Mouse (Mus musculus): Measurements from ENCODE around the gene Tnk2.

The Tnk2 gene

DNA sequence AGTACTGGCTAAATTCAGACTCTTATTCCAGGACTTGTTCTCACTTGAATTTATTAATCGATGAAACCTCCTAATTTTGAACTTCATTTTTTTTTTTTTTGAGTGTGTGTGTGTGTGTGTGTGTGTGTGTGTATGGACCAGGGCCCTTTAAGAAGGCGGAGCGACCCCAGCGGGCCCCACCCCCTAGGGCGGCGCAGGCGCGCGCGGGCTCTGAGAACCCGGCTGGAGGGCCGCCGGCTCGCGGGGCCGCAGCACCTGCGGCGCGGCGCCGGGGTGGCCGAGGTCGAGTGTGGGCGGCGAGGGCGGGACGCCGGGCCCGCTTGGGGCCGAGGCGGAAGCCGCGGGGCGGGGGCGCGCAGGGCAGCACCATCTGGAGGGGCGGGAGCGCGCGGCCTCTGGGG is at the start of gene Tnk2:
Tnk2 (plus strand) TSS at position 214 of the 401 bp plus-strand sequence.
- peak; percentile 93 for DNase-seq (ENCODE audit: low read depth, low spot score)

DNA sequence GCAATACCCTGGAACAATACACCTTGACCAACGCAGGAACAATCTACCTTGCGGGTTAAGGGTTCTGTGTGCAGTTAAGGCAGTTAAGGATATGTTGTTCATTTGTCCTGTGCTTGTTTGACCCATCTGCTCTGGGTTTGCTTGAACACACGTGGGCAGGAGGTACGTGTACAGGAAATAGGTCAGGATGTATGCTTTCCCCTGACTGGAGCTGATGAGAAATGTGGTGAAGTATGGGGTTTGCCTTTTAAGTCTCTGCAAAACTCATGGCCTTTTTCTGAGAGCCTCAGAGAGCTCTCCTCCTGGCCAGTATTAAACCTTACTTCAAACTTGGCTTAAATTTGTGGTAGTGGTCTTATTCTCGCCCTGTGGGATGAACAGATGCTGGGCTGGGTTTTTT is 49.8 kb upstream of the Tnk2 start:
- no peak for DNase-seq (ENCODE audit: low read depth, low spot score)

DNA sequence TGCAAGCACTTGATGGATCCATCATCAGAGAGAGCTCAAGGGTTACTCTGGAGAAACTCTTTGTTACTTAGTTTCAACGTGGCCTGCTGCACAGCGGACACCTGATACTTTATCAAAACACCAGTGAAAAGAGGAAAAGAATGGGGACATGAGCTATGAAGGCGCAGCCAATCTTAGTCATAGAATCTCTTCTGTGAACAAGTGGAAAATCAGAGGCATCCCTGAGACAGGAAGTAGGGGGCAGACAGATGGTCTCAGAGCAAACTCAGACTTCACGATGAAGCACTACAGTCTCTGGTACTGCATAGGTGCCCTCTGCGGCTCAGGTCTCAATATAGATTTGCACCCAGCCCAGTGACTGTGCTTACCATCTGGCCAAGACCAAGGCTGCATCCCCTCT is 49.0 kb upstream of the Tnk2 start:
- DNase-seq (ENCODE audit: low read depth, low spot score) = no peak

DNA sequence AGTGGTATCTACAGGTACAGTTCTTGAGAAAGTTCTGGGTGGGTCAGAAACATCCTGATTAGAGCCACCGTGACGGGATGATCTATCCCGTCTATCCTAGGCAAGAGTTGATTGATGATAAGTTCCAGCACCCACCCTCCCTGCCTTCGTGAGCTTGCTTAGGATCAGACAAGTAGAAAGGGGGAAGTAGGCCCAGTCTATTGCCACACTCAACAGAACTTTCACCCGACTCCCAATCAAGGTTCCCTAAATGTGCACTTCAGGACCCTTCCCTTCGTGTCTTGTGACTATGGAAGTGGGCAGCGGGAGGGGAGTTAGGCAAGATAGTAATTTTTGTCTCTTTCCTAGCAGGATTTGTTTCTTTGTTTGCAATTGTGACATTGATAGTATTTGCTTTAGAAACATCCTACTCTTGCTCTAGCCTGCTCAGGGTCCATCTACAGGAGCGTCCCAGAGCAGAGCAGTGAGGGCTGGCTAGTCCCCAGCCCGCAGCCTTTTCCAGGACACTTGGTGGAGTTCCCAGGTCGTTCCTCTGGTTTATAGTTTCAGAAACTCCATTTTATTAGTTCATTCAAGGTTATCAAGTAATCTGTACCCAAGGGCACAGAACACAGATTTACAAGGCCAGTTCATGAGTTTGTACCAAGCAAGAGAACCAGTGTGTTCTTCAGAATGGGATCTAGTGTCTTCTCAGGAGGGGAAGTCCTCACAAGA is 48.4 kb upstream of the Tnk2 start:
- DNase-seq (ENCODE audit: low read depth, low spot score) = no peak

DNA sequence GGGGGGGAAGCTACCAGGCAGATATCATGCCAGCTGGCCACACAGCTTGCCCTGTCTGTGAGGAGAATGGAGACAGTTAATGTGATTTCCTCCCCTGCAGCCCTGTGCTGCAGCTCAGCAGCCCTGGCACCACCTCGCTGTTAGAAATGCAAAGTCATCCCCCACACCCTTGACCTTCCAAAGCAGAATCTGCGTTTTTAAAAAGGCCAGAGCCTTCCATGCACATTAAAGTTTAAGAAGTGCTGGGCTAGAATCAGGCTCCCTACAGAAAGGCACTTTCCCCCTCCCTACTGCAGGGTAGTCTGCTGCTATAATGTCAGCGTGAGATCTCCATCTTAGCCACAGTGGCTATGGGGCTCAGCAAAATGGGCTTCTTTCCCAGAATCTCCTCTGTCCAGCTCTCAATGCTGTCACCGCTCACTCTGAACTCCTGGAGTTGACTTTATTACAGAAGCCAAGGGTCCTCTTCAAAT is 45.7 kb upstream of the Tnk2 start:
- DNase-seq (ENCODE audit: low read depth, low spot score) = no peak

DNA sequence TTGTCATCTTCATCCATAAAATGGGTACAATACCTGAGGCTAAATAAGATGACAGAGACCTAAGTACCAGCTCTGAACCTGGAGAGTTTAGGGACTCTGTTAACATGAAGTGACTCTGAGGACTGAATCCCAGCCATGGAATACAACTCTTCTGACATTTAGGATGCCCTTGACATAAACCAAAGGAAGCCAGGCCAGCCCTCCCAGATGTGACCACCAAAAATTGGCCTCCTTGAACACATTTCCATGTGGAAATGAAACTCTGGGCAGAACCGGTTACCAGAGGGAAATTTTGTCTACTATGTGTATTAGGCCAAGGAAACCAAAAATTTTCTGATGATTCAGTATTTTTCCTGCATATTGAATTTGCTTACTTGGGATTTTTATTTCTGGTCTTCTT is 44.5 kb upstream of the Tnk2 start:
- DNase-seq (ENCODE audit: low read depth, low spot score) = no peak

DNA sequence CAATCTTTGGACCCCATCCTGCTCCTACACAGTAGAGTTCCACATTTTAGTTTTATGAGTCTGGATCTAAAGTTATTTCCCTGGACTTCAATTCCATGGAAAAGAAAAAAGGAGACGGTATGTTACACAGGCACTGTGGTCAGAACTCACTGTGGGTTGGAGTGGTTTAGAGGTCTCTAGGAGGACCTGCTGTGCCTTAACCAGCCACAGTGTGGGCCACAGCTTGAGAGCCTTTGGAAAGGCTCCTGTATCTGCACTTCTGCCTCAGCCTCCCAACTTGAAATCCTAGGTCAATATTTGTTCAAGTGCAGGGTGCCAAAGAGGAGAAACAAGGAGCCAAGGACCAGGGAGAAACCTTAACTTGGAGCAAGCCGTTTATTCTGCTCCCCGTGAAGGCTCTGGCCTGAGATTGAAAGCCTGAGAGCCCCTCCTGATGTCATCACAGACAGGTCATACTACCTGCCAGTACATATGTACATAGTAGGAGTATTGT is 41.4 kb upstream of the Tnk2 start:
- no peak for DNase-seq (ENCODE audit: low read depth, low spot score)

DNA sequence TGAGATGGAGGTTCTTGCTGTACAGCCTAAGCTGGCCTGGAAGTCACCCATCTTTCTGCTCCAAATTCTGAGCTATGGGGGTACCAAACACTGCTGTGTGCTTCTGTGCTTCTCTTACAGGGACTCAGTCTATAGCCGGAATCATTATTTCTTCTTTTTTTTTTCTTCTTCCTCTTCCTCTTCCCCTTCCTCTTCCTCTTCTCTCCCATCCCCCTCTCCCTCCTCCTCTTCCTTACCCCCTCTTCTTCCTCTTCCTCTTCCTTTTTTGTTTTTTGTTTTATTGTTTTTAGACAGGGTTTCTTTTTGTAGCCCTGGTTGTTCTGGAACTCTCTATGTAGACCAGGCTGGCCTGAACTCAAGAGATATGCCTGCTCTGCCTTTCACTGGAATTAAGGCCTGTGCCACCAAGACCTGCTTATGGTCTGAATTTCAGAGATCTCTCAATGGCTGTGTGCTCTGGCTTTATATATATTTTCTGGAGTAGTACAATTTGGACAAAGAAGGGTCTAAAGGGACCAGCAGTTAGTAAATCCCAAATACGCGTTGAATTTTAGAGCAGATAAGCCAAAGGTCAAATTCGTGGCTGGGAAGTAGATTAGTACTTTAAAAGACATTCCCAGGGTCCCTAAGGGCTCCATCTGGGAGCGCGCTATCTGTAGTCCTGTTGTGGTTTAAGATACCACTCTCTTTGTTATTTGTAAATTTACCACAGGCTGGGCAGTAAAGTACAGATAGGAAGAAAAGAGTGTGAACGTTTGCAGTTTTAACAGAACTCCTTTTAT is 35.9 kb upstream of the Tnk2 start:
- DNase-seq (ENCODE audit: low read depth, low spot score) = peak; percentile 54

DNA sequence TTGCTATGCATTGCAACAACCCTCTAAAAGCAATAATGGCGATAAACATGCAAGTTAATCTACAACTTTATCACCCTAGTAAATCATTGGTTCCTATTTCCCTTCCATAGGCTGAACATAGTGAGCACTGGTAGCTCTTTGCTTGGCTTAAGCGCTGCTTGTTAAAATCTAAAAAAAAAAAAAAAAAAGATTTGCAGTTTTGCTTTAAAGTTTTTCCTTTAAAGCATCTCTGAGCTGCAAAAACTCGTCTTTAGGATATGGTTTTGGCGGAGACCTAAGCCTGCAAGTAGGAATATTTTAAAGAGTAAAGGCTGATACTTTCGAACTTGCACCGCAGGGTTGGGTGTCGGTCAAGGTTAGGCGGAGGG is 35.3 kb upstream of the Tnk2 start:
- no peak for DNase-seq (ENCODE audit: low read depth, low spot score)

DNA sequence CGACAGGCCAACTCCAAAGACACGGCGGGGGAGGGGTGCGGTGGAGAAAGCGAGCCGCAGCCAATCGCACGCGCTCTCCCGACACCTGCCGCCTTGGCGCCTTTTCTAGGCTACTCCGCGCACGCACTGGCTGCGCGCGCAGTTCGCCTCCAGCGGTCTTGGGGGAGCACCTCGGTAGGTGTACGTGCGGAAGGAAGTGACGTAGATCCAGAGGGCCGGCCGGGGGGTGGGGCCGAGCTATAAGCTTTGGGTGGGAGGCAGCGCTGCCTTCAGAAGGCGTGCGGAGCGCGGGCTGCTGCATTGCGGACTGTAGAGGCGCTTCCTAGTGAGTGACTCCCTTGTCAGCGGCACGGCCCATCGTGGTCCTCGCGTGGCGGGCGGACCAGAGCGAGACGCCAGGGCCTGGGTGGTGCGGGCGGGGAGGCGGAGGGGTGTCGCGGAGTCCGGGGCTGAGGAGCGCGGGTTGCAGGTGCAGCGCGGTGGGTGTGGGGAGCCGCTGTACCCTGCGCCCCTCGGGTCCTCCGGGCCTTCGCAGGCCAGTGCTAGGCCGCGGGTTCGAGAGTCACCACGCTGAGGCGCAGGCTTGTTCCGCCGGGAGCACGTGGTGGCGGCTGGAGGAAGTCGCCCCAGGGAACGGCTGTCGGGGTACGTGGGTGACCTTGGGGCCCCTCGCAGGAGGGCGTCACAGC is 34.8 kb upstream of the Tnk2 start, which contains the start of gene Tfrc:
Tfrc (plus strand) TSS at position 209 of the 689 bp plus-strand sequence.
- DNase-seq (ENCODE audit: low read depth, low spot score) = peak; percentile 100

DNA sequence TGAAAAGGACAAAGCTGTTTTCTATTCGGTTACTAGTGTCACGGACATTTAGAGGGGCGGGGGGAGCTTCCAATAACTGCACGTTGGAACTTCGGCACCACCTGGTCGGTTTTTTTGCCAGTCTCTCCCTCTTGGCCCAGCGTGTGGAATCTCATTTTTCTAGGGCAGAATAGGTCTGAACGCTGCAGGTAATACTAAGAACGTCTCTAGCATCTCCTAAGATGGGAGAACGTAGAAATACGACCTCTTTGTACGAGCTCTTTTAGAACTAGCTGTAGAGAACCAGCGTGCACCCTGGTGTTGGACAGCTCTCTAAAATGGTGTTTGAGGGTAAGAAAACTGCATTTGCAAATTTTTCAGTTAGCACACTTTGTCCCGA is 34.3 kb upstream of the Tnk2 start:
- DNase-seq (ENCODE audit: low read depth, low spot score) = no peak

DNA sequence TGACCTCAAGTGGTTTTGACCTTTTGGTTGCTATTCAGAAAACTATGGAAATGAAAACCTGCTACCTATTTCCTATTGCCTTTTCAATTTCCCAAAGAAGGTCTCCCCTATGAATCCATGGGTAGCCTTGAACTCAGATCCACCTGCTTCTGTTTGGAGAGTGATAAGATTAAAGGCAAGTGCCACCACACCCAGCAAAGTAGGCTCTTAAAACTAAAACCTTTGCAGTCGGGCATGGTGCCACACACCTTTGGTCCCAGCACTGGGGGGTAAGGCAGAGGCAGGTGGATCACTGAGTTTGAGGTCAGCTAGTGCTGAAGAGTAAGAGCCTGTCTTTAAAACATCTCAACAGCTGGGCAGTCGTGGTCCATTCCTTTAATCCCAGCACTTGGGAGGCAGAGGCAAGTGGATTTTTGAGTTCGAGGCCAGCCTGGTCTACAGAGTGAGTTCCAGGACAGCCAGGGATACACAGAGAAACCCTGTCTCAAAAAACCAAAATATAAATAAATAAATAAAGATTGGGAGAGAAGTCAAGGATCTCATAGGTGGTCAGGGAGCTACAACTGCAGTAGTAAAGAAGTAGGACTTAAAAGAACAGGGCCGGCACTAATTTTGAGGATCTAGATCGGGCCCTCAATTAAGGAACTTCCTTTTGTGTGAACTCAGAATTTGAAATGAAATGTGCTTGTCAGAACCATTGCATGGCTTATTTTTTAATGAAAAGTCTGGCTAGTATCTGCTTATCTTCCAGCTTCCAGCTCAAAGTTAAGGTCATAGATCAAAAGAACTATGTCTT is 33.0 kb upstream of the Tnk2 start:
- DNase-seq (ENCODE audit: low read depth, low spot score) = peak; percentile 30

DNA sequence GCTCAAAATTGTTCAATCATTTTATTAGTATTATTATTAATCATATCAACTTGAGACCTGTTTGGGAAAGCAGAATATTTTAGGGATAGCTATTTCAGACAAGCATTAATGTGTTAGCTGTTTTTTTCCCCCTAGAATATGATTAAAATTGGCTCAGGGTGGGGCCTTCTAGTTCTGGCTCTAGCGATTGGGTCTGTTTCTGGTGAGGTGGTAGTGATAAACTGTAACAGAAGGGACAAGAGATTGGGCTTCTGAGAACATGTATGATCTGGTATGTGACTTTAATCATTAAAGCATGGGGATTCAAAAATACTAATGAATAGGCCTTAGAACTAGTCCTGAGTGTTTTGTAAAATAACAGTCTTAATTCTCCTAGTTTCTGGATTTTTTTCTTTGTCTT is 31.6 kb upstream of the Tnk2 start:
- DNase-seq (ENCODE audit: low read depth, low spot score) = no peak

DNA sequence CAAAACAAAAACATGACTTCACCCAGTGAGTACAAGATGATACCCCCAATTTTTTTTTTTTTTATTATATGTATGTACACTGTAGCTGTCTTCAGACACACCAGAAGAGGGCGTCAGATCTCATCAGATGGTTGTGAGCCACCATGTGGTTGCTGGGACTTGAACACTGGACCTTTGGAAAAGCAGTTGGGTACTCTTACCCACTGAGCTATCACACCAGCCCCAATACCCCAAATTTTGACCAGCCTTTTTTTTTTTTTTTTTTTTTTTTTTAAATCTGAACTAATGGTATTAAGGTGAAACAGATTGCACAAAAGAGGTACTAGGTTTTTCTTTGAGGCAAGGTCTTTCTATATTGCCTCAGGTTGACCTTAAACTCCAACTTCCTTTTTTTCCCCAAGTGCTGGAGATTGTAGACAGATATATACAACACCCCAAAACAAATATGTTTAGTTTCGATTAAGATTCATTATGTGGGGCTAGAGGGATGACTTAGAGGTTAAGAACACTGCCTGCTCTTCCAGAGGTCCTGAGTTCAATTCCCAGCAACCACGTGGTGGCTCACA is 30.3 kb upstream of the Tnk2 start:
- peak; percentile 19 for DNase-seq (ENCODE audit: low read depth, low spot score)

DNA sequence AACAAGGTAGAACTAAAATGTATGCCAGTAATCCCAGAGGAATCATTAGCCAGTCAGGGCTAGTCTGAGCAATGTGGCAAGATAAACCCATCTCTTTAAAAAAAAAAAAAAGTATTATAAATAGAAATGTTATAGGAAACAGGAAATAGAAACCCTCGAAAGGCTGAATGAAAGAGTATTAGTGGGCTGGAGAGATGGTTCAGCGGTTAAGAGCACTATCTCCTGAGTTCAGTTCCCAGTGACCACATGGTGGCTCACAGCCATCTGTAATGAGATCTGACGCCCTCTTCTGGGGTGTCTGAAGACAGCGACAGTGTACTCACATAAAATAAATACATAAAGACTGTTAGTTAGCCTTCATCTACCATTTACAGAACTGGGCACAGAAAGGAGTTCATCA is 29.6 kb upstream of the Tnk2 start:
- DNase-seq (ENCODE audit: low read depth, low spot score) = peak; percentile 38

DNA sequence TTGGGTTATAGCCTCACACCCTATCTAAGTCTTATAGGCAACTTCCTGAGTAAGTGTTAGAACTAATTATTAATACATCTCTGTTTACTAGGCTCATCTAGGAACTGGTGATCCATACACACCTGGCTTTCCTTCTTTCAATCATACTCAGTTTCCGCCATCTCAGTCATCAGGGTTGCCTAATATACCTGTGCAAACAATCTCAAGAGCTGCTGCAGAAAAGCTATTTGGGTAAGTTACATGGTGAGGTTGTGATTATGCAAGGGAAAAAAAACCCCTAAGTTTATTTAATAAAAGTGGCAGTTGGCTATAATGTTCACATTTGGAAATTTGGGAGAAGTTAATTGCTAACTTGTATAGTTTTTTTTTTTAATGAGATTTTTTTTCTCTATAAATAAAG is 24.7 kb upstream of the Tnk2 start:
- DNase-seq (ENCODE audit: low read depth, low spot score) = no peak

DNA sequence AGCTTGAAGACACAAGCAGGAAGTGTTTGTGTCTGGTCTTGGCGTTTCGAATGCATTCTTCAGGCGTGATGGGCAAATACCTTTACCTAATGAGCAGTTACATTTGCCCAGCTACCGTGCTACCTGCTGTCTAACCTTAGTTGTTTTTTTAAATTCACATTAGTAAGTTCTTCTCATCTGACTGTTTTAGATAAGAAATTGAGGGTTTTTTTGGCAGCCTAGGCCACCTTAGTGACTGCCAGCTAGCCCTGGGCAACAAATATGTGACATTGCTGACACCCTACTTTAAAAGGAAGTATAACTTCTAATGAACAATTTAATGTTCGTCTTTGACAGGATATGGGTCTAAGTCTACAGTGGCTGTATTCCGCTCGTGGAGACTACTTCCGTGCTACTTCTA is 15.5 kb upstream of the Tnk2 start:
- DNase-seq (ENCODE audit: low read depth, low spot score) = no peak

DNA sequence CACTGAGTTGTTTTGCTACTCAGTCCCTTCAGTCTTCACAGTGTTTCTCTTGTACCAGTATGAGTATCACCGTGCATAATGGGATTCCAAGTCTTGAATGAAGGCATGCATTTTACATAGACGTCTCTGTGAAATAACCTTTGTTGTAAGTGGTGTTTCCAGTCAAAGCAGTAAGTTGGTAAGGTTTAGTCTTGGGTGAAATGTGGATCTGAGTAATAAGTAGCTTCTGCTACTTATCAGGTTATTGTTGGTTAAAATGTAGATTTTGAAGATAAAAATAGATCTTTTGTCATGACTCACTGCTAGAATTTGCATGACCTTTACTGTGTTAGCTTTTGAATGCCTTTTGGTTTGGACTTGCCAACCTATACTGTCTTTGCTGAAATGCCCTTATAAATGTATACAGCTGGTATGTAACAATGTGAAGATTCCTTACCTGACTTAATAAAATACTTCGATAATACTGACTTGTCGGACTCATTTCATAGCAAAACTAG is 11.3 kb upstream of the Tnk2 start:
- DNase-seq (ENCODE audit: low read depth, low spot score) = no peak

DNA sequence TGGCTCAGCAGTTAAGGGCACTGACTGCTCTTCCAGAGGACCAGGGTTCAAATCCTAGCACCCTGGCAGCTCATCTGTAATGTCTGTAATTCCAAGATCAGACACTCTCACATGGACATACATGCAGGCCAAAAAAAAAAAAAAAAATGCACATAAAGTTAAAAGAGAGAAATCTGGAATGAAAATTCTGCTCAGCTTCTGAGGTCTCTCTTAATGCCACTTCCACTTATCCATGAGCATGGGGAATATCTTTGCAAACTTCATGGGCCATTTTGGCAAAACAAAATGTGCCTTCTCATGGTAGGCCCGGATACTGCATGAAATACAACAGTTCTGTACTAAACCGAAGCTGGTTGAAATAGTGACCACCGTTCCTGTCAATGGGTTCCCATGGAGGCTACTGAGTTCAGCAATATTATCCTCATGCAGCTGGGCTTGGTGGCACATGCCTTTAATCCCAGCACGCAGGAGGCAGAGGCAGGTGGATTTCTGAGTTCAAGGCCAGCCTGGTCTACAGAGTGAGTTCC is 10.1 kb upstream of the Tnk2 start:
- DNase-seq (ENCODE audit: low read depth, low spot score) = no peak

DNA sequence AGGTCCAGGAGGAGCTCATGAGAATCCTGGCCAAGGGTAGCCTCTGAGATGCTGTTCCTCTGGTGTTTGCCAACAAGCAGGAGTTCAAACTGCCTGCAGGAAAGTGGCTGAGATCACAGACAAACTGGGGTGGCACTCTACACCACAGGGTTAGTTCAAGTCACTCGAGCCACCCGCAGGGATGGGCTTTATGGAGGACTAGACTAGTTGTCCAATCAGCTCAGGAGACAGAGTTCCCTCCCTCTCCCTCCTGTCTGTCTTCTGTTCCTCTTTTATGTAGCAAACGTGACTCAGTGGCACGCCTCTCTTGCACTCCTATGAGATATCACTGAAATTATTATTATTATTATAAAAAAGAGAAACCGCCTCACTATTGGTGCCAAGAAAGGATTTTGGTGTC is 9.5 kb upstream of the Tnk2 start:
- DNase-seq (ENCODE audit: low read depth, low spot score) = peak; percentile 70

DNA sequence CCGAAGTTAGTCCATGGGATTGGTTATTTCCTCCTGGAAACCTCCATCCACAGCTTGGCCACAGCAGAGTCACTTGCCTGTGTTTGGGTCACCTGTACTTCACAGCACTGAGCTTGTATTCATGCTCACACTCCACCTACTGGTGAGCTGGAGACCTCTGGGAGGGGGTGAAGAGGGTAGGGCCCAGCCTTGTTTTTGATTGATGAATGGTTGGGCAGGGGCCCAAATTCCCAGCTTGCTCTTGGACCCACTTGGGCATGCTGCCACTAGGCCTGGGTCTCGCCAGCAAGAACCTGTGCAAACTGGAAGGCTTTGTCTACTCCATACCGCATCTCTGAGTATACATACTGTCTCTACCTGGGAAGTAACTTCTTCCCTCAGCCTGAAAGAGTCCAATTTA is 8.4 kb upstream of the Tnk2 start:
- DNase-seq (ENCODE audit: low read depth, low spot score) = no peak

Measured in A20 (cell line).